Mouse (Mus musculus): ENCODE data around the gene Gm813. TPM values are rescaled to one million over a fixed set of nuclear protein-coding genes. Genes with fewer than 3 reads are reported as not detected.
"Not testable (repeated sequence)": the region's sequence is repeated elsewhere in the genome, so short reads cannot be mapped to it uniquely, and the experiment has no call there.

Gene Gm813
- not detected in 2 replicates for polyA plus RNA-seq (2015; fragmentation: Nextera tagmentation; extraction: Ambion mirVana)

- Histone ChIP-seq H3K9ac (replicated peaks; ENCODE audit: low read length) (no peak within 1 kb of the TSS), H3K4me1 (ENCODE audit: insufficient read depth, low read length) (no peaks in the 10 kb centered on the region), H3K4me3 (ENCODE audit: low read length) (no peak within 1 kb of the TSS), H3K27ac (ENCODE audit: low read length) (no peak within 1 kb of the TSS), H3K9me3 (ENCODE audit: low read length) (no peaks in the 10 kb centered on the region), H3K27me3 (ENCODE audit: insufficient read depth, low read length) (no peaks in the 10 kb centered on the region), H3K4me2 (replicated peaks; ENCODE audit: low read depth, low read length) (no peak within 1 kb of the TSS), H3K36me3 (ENCODE audit: insufficient read depth, low read length) (no peaks in the 10 kb centered on the region)
- 89% methylated on average over 6 of the region's 6 CpGs for WGBS
- ATAC-seq (ENCODE audit: low FRiP score, low TSS enrichment) = no peak
Measured at GRCm38 (mm10) chr16:58616878-58617277, at the start of gene Gm813. Gene Gm813, minus strand, starts transcription at chr16:58616978.

- H3K27ac ChIP-seq (ENCODE audit: low read length); H3K9me3 ChIP-seq (ENCODE audit: low read length); H3K9ac ChIP-seq (replicated peaks; ENCODE audit: low read length); ATAC-seq (ENCODE audit: low FRiP score, low TSS enrichment); H3K36me3 ChIP-seq (ENCODE audit: insufficient read depth, low read length); H3K27me3 ChIP-seq (ENCODE audit: insufficient read depth, low read length); H3K4me3 ChIP-seq (ENCODE audit: low read length); H3K4me1 ChIP-seq (ENCODE audit: insufficient read depth, low read length); H3K4me2 ChIP-seq (replicated peaks; ENCODE audit: low read depth, low read length): not testable (repeated sequence)
Measured at GRCm38 (mm10) chr16:58665137-58665536, 48.4 kb upstream of the Gm813 start.

- ATAC-seq (ENCODE audit: low FRiP score, low TSS enrichment) = no peak
- H3K36me3 ChIP-seq (ENCODE audit: insufficient read depth, low read length) = no peaks in the 10 kb centered on the region
- no peak overlapping the region for H3K9ac ChIP-seq (replicated peaks; ENCODE audit: low read length)
- H3K4me2 ChIP-seq (replicated peaks; ENCODE audit: low read depth, low read length) = no peak overlapping the region
- H3K4me3 ChIP-seq (ENCODE audit: low read length) = no peak overlapping the region
- 86% methylated on average over 2 of the region's 2 CpGs for WGBS
- H3K27me3 ChIP-seq (ENCODE audit: insufficient read depth, low read length) = no peaks in the 10 kb centered on the region
- no peaks in the 10 kb centered on the region for H3K4me1 ChIP-seq (ENCODE audit: insufficient read depth, low read length)
- H3K27ac ChIP-seq (ENCODE audit: low read length) = no peak overlapping the region
- no peaks in the 10 kb centered on the region for H3K9me3 ChIP-seq (ENCODE audit: low read length)
Measured at GRCm38 (mm10) chr16:58663816-58664215, 47.0 kb upstream of the Gm813 start.

- no peaks in the 10 kb centered on the region for H3K4me1 ChIP-seq (ENCODE audit: insufficient read depth, low read length)
- H3K27ac ChIP-seq (ENCODE audit: low read length) = no peak overlapping the region
- 60% methylated on average over 5 of the region's 5 CpGs for WGBS
- no peak overlapping the region for H3K4me2 ChIP-seq (replicated peaks; ENCODE audit: low read depth, low read length)
- no peaks in the 10 kb centered on the region for H3K27me3 ChIP-seq (ENCODE audit: insufficient read depth, low read length)
- no peaks in the 10 kb centered on the region for H3K36me3 ChIP-seq (ENCODE audit: insufficient read depth, low read length)
- ATAC-seq (ENCODE audit: low FRiP score, low TSS enrichment) = no peak; the same call in 1 of the 2 replicates
- H3K9ac ChIP-seq (replicated peaks; ENCODE audit: low read length) = no peak overlapping the region
- H3K9me3 ChIP-seq (ENCODE audit: low read length) = no peaks in the 10 kb centered on the region
- H3K4me3 ChIP-seq (ENCODE audit: low read length) = no peak overlapping the region
Measured at GRCm38 (mm10) chr16:58663021-58663420, 46.2 kb upstream of the Gm813 start.

GRCm38 (mm10) chr16:58662287-58662791 is 45.6 kb upstream of the Gm813 start:
- no peak overlapping the region for H3K4me2 ChIP-seq (replicated peaks; ENCODE audit: low read depth, low read length)
- no peaks in the 10 kb centered on the region for H3K27me3 ChIP-seq (ENCODE audit: insufficient read depth, low read length)
- no peak overlapping the region for H3K9ac ChIP-seq (replicated peaks; ENCODE audit: low read length)
- ATAC-seq (ENCODE audit: low FRiP score, low TSS enrichment) = no peak
- H3K36me3 ChIP-seq (ENCODE audit: insufficient read depth, low read length) = no peaks in the 10 kb centered on the region
- H3K4me1 ChIP-seq (ENCODE audit: insufficient read depth, low read length) = no peaks in the 10 kb centered on the region
- no peak overlapping the region for H3K4me3 ChIP-seq (ENCODE audit: low read length)
- H3K27ac ChIP-seq (ENCODE audit: low read length) = no peak overlapping the region
- H3K9me3 ChIP-seq (ENCODE audit: low read length) = no peaks in the 10 kb centered on the region

- WGBS = 76% methylated on average over 5 of the region's 5 CpGs
- Histone ChIP-seq H3K9ac (replicated peaks; ENCODE audit: low read length) (no peak overlapping the region), H3K27me3 (ENCODE audit: insufficient read depth, low read length) (no peaks in the 10 kb centered on the region), H3K9me3 (ENCODE audit: low read length) (no peaks in the 10 kb centered on the region), H3K27ac (ENCODE audit: low read length) (no peak overlapping the region), H3K4me2 (replicated peaks; ENCODE audit: low read depth, low read length) (no peak overlapping the region), H3K4me1 (ENCODE audit: insufficient read depth, low read length) (no peaks in the 10 kb centered on the region), H3K4me3 (ENCODE audit: low read length) (no peak overlapping the region), H3K36me3 (ENCODE audit: insufficient read depth, low read length) (no peaks in the 10 kb centered on the region)
- ATAC-seq (ENCODE audit: low FRiP score, low TSS enrichment) = no peak
Measured at GRCm38 (mm10) chr16:58661826-58662225, 45.0 kb upstream of the Gm813 start.

GRCm38 (mm10) chr16:58658668-58659067 is 41.9 kb upstream of the Gm813 start:
- no peak overlapping the region for H3K27ac ChIP-seq (ENCODE audit: low read length)
- WGBS = 81% methylated on average over 6 of the region's 6 CpGs
- H3K9ac ChIP-seq (replicated peaks; ENCODE audit: low read length) = no peak overlapping the region
- H3K4me1 ChIP-seq (ENCODE audit: insufficient read depth, low read length) = no peaks in the 10 kb centered on the region
- no peaks in the 10 kb centered on the region for H3K9me3 ChIP-seq (ENCODE audit: low read length)
- no peak for ATAC-seq (ENCODE audit: low FRiP score, low TSS enrichment)
- H3K4me3 ChIP-seq (ENCODE audit: low read length) = no peak overlapping the region
- H3K4me2 ChIP-seq (replicated peaks; ENCODE audit: low read depth, low read length) = no peak overlapping the region
- H3K27me3 ChIP-seq (ENCODE audit: insufficient read depth, low read length) = no peaks in the 10 kb centered on the region
- no peaks in the 10 kb centered on the region for H3K36me3 ChIP-seq (ENCODE audit: insufficient read depth, low read length)

- WGBS = 95% methylated on average over 4 of the region's 4 CpGs
- H3K36me3 ChIP-seq (ENCODE audit: insufficient read depth, low read length) = no peaks in the 10 kb centered on the region
- H3K4me2 ChIP-seq (replicated peaks; ENCODE audit: low read depth, low read length) = no peak overlapping the region
- no peak overlapping the region for H3K9ac ChIP-seq (replicated peaks; ENCODE audit: low read length)
- H3K9me3 ChIP-seq (ENCODE audit: low read length) = no peaks in the 10 kb centered on the region
- no peaks in the 10 kb centered on the region for H3K27me3 ChIP-seq (ENCODE audit: insufficient read depth, low read length)
- no peak overlapping the region for H3K4me3 ChIP-seq (ENCODE audit: low read length)
- ATAC-seq (ENCODE audit: low FRiP score, low TSS enrichment) = no peak
- no peak overlapping the region for H3K27ac ChIP-seq (ENCODE audit: low read length)
- no peaks in the 10 kb centered on the region for H3K4me1 ChIP-seq (ENCODE audit: insufficient read depth, low read length)
Measured at GRCm38 (mm10) chr16:58656526-58656925, 39.7 kb upstream of the Gm813 start.

- Histone ChIP-seq H3K36me3 (ENCODE audit: insufficient read depth, low read length) (no peaks in the 10 kb centered on the region), H3K27ac (ENCODE audit: low read length) (no peak overlapping the region), H3K4me1 (ENCODE audit: insufficient read depth, low read length) (no peaks in the 10 kb centered on the region), H3K4me2 (replicated peaks; ENCODE audit: low read depth, low read length) (no peak overlapping the region), H3K4me3 (ENCODE audit: low read length) (no peak overlapping the region), H3K9ac (replicated peaks; ENCODE audit: low read length) (no peak overlapping the region), H3K27me3 (ENCODE audit: insufficient read depth, low read length) (no peaks in the 10 kb centered on the region), H3K9me3 (ENCODE audit: low read length) (no peaks in the 10 kb centered on the region)
- ATAC-seq (ENCODE audit: low FRiP score, low TSS enrichment) = no peak
Measured at GRCm38 (mm10) chr16:58655751-58656150, 39.0 kb upstream of the Gm813 start.

GRCm38 (mm10) chr16:58649979-58650378 is 33.2 kb upstream of the Gm813 start:
- Histone ChIP-seq H3K36me3 (ENCODE audit: insufficient read depth, low read length) (no peaks in the 10 kb centered on the region), H3K4me1 (ENCODE audit: insufficient read depth, low read length) (no peaks in the 10 kb centered on the region), H3K27me3 (ENCODE audit: insufficient read depth, low read length) (no peaks in the 10 kb centered on the region), H3K9ac (replicated peaks; ENCODE audit: low read length) (no peak overlapping the region), H3K4me3 (ENCODE audit: low read length) (no peak overlapping the region), H3K4me2 (replicated peaks; ENCODE audit: low read depth, low read length) (no peak overlapping the region), H3K27ac (ENCODE audit: low read length) (no peak overlapping the region), H3K9me3 (ENCODE audit: low read length) (no peaks in the 10 kb centered on the region)
- no peak for ATAC-seq (ENCODE audit: low FRiP score, low TSS enrichment)
- 95% methylated on average over 10 of the region's 10 CpGs for WGBS

Data from kidney, embryonic 16.5 days (tissue).